Mouse (Mus musculus): ENCODE results near the gene Ifitm1. TPM values are rescaled to one million over a fixed set of nuclear protein-coding genes. Genes with fewer than 3 reads are reported as not detected.
A peak's percentile ranks its signal among the peaks of the same experiment; 100 is the strongest.

Ifitm1 gene
- polyA plus RNA-seq (2015; fragmentation: Nextera tagmentation; extraction: Ambion mirVana), result 11.7 and 49.8 TPM in 2 replicates

GRCm38 (mm10) chr7:140966921-140967320 is at the start of gene Ifitm1:
TSS of gene Ifitm1 (plus strand) at chr7:140967221.
- Histone ChIP-seq H3K9ac (no peak within 1 kb of the TSS), H3K27me3 (peaks cover 12% of the 10 kb centered on the region), H3K4me2 (no peak within 1 kb of the TSS), H3K9me3 (replicated peaks) (no peaks in the 10 kb centered on the region), H3K4me1 (replicated peaks) (peaks cover 7% of the 10 kb centered on the region; the same call in 1 of the 2 replicates), H3K4me3 (no peak within 1 kb of the TSS), H3K36me3 (no peaks in the 10 kb centered on the region), H3K27ac (no peak within 1 kb of the TSS)
- no peak for ATAC-seq (replicated peaks; ENCODE audit: insufficient number of reproducible peaks, insufficient read depth, low FRiP score, low read depth)
- WGBS, result 83% methylated on average over 4 of the region's 4 CpGs

DNA sequence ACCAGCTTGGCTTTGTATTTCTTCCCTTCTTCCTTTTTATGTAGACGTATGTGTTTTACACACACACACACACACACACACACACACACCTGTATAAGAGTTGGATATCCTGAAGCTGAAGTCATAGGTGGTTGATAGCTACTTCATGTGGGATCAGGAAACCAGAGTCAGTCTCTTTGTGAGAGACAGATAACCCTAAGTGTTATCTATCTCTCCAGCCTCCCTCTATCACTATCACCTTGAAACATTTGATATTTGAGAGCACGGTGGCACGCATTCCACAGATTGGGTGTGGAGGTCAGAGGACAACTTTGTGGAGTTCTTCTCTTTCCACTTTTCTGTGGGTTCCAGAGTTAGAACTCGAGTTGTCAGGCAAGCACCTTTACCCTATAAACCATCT is 47.1 kb upstream of the Ifitm1 start:
- Histone ChIP-seq H3K4me1 (replicated peaks) (peaks cover 14% of the 10 kb centered on the region), H3K36me3 (no peaks in the 10 kb centered on the region), H3K4me2 (no peak overlapping the region), H3K27me3 (peaks cover 71% of the 10 kb centered on the region), H3K9ac (no peak overlapping the region), H3K27ac (no peak overlapping the region), H3K4me3 (no peak overlapping the region), H3K9me3 (replicated peaks) (no peaks in the 10 kb centered on the region)
- WGBS, result 43% methylated on average over 4 of the region's 4 CpGs
- no peak for ATAC-seq (replicated peaks; ENCODE audit: insufficient number of reproducible peaks, insufficient read depth, low FRiP score, low read depth)

GRCm38 (mm10) chr7:140920418-140921029 is 46.5 kb upstream of the Ifitm1 start, which contains the start of gene Nlrp6:
TSS of gene Nlrp6 (plus strand) at chr7:140920902.
- 64% methylated on average over 8 of the region's 8 CpGs for WGBS
- ATAC-seq (replicated peaks; ENCODE audit: insufficient number of reproducible peaks, insufficient read depth, low FRiP score, low read depth), result no peak
- Histone ChIP-seq H3K4me3 (no peak within 1 kb of the TSS; the same call in 1 of the 2 replicates), H3K27ac (no peak within 1 kb of the TSS), H3K27me3 (peaks cover 76% of the 10 kb centered on the region), H3K4me2 (no peak within 1 kb of the TSS), H3K9me3 (replicated peaks) (no peaks in the 10 kb centered on the region), H3K4me1 (replicated peaks) (peaks cover 14% of the 10 kb centered on the region), H3K36me3 (no peaks in the 10 kb centered on the region), H3K9ac (no peak within 1 kb of the TSS)

DNA sequence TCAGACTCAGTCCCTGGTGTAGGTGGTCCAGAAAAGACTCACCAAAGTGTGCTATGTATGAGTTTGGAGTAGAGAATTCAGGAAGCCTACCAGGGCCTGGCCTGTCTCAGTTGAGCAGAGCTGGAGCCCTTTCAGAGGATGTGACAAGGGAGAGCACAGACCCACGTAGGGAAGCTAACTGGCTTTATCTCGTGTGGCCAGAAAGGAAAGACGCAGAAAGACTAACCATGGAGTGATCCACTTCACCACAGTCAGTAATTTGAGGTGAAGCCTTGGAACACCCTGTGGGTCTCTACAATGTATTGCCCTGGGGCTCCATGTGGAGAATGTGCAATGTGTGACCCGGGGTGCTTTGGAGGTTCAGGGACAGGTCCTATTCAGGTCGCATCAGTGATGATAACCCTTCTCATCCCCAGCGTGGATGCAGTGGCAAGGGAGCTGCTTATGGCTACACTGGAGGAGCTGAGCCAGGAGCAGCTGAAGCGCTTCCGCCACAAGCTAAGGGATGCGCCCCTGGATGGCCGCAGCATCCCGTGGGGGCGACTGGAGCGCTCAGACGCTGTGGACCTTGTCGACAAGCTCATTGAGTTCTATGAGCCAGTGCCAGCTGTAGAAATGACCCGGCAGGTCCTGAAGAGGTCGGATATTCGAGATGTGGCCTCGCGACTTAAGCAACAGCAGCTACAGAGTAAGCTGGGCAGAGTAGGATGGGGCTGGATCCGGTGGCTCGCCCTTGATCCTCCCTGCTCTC is 45.6 kb upstream of the Ifitm1 start:
- 28% methylated on average over 22 of the region's 22 CpGs for WGBS
- ATAC-seq (replicated peaks; ENCODE audit: insufficient number of reproducible peaks, insufficient read depth, low FRiP score, low read depth), result no peak
- no peak overlapping the region for H3K4me2 ChIP-seq

GRCm38 (mm10) chr7:140922398-140923069 is 44.5 kb upstream of the Ifitm1 start:
- peak overlapping the region; percentile 55 for H3K4me2 ChIP-seq
- no peak for ATAC-seq (replicated peaks; ENCODE audit: insufficient number of reproducible peaks, insufficient read depth, low FRiP score, low read depth)
- no peaks in the 10 kb centered on the region for H3K36me3 ChIP-seq
- no peak overlapping the region for H3K27ac ChIP-seq
- WGBS, result under 1% methylated on average over 49 of the region's 49 CpGs
- peaks cover 76% of the 10 kb centered on the region for H3K27me3 ChIP-seq
- peak overlapping the region; percentile 39 for H3K4me3 ChIP-seq
- H3K9me3 ChIP-seq (replicated peaks), result no peaks in the 10 kb centered on the region
- peaks cover 14% of the 10 kb centered on the region for H3K4me1 ChIP-seq (replicated peaks)
- no peak overlapping the region; the same call in 1 of the 2 replicates for H3K9ac ChIP-seq

More for the DNA sequence above, 45.6 kb upstream of the Ifitm1 start:
- H3K4me1 ChIP-seq (replicated peaks), result peaks cover 14% of the 10 kb centered on the region
- no peak overlapping the region; the same call in 1 of the 2 replicates for H3K4me3 ChIP-seq
- H3K27me3 ChIP-seq, result peaks cover 76% of the 10 kb centered on the region
- H3K36me3 ChIP-seq, result no peaks in the 10 kb centered on the region
- H3K27ac ChIP-seq, result no peak overlapping the region
- H3K9ac ChIP-seq, result no peak overlapping the region
- H3K9me3 ChIP-seq (replicated peaks), result no peaks in the 10 kb centered on the region

- ATAC-seq (replicated peaks; ENCODE audit: insufficient number of reproducible peaks, insufficient read depth, low FRiP score, low read depth), result no peak
- Histone ChIP-seq H3K9me3 (replicated peaks) (no peaks in the 10 kb centered on the region), H3K27ac (no peak overlapping the region), H3K4me1 (replicated peaks) (peaks cover 14% of the 10 kb centered on the region), H3K4me2 (peak overlapping the region; percentile 55), H3K27me3 (peaks cover 71% of the 10 kb centered on the region), H3K4me3 (peak overlapping the region; percentile 39), H3K36me3 (no peaks in the 10 kb centered on the region), H3K9ac (no peak overlapping the region)
- WGBS, result 25% methylated on average over 30 of the region's 30 CpGs
These were observed 43.8 kb upstream of the Ifitm1 start for GRCm38 (mm10) chr7:140923070-140923775.

- Histone ChIP-seq H3K9me3 (replicated peaks) (no peaks in the 10 kb centered on the region), H3K4me1 (replicated peaks) (peaks cover 11% of the 10 kb centered on the region), H3K4me2 (no peak overlapping the region), H3K36me3 (no peaks in the 10 kb centered on the region), H3K9ac (no peak overlapping the region), H3K27me3 (peaks cover 37% of the 10 kb centered on the region), H3K27ac (no peak overlapping the region), H3K4me3 (no peak overlapping the region)
- 77% methylated on average over 6 of the region's 6 CpGs for WGBS
- ATAC-seq (replicated peaks; ENCODE audit: insufficient number of reproducible peaks, insufficient read depth, low FRiP score, low read depth), result no peak
These were observed 39.8 kb upstream of the Ifitm1 start for GRCm38 (mm10) chr7:140927181-140927580.

DNA sequence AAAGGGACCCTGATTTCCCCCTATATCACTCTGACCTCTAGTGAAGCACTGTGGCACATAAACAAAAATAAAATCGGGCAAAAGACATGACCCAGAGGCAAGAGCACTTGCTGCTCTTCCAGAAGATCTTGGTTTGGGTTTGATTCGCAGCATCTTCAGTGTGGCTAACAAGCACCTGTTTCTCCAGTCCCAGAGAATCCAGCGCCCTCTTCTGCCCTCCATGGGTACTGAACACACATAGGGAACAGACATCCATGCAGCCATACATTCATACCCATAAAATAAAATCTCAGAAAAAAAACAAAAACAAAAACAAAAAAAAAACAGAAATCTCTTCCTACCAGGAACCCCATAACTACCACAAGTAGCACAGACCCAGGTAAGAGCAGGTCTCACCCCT is 28.6 kb upstream of the Ifitm1 start:
- Histone ChIP-seq H3K4me3 (no peak overlapping the region), H3K36me3 (no peaks in the 10 kb centered on the region), H3K9me3 (replicated peaks) (no peaks in the 10 kb centered on the region), H3K4me2 (no peak overlapping the region), H3K4me1 (replicated peaks) (peaks cover 24% of the 10 kb centered on the region), H3K27me3 (peaks cover 6% of the 10 kb centered on the region; the same call in 1 of the 2 replicates), H3K27ac (no peak overlapping the region), H3K9ac (no peak overlapping the region)
- no peak for ATAC-seq (replicated peaks; ENCODE audit: insufficient number of reproducible peaks, insufficient read depth, low FRiP score, low read depth)
- WGBS, result 42% methylated on average over 3 of the region's 3 CpGs

DNA sequence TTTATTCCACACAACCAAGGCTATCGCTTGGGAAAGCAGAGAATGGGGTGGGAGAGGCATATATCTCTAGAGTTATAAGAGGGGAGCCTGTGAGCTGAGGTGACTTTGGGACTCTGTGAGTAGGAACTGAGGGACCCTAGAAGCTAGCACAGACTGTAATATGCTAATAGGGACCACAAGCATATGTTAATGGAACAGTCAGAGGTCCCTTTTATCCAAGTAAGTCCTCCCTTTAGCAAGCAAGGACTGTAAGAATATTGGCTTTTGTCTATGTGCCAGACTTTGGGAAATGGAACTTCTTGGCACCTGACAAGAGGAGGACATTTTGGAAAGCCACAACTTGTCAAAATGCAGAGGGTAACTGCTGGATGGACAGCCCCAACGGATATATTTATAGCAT is 28.1 kb upstream of the Ifitm1 start:
- H3K36me3 ChIP-seq, result no peaks in the 10 kb centered on the region
- no peak for ATAC-seq (replicated peaks; ENCODE audit: insufficient number of reproducible peaks, insufficient read depth, low FRiP score, low read depth)
- H3K4me1 ChIP-seq (replicated peaks), result peaks cover 25% of the 10 kb centered on the region
- 20% methylated on average over 2 of the region's 2 CpGs for WGBS
- no peak overlapping the region for H3K4me2 ChIP-seq
- peaks cover 6% of the 10 kb centered on the region; the same call in 1 of the 2 replicates for H3K27me3 ChIP-seq
- H3K4me3 ChIP-seq, result no peak overlapping the region
- H3K9ac ChIP-seq, result no peak overlapping the region
- no peak overlapping the region for H3K27ac ChIP-seq
- no peaks in the 10 kb centered on the region for H3K9me3 ChIP-seq (replicated peaks)

GRCm38 (mm10) chr7:140939669-140940171 is 27.3 kb upstream of the Ifitm1 start:
- H3K27me3 ChIP-seq, result peaks cover 6% of the 10 kb centered on the region; the same call in 1 of the 2 replicates
- no peak overlapping the region for H3K27ac ChIP-seq
- no peak overlapping the region for H3K9ac ChIP-seq
- no peak overlapping the region for H3K4me3 ChIP-seq
- peaks cover 25% of the 10 kb centered on the region for H3K4me1 ChIP-seq (replicated peaks)
- no peaks in the 10 kb centered on the region for H3K9me3 ChIP-seq (replicated peaks)
- no peaks in the 10 kb centered on the region for H3K36me3 ChIP-seq
- ATAC-seq (replicated peaks; ENCODE audit: insufficient number of reproducible peaks, insufficient read depth, low FRiP score, low read depth), result no peak
- WGBS, result 15% methylated on average over 8 of the region's 8 CpGs
- H3K4me2 ChIP-seq, result peak overlapping the region; percentile 13; the same call in 1 of the 2 replicates
